Mouse (Mus musculus) Muller cell, postnatal 12 days (primary cell): ENCODE measurements around the gene Ap1s3.

ENCODE experiments used
- DNase-seq: peaks from one replicate; pipeline ENCODE4 v3.0.0-alpha.2; 2015; ENCODE audit errors: inconsistent ontology term

The Ap1s3 gene

GRCm38 (mm10) chr1:79598385-79599178 lies 73.2 kb downstream of the Ap1s3 start:
- no peak for DNase-seq

- DNase-seq, result no peak
Measured at GRCm38 (mm10) chr1:79592721-79593277, 79.0 kb downstream of the Ap1s3 start.

- no peak for DNase-seq
Measured at GRCm38 (mm10) chr1:79591091-79591490, 80.7 kb downstream of the Ap1s3 start.

- no peak for DNase-seq
Measured at GRCm38 (mm10) chr1:79589971-79590763, 81.6 kb downstream of the Ap1s3 start.

- DNase-seq, result no peak
Measured at GRCm38 (mm10) chr1:79589424-79589823, 82.3 kb downstream of the Ap1s3 start.

- peak; percentile 97 for DNase-seq
Measured at GRCm38 (mm10) chr1:79581136-79581679, 90.6 kb downstream of the Ap1s3 start.

GRCm38 (mm10) chr1:79577357-79577756 lies 94.4 kb downstream of the Ap1s3 start:
- no peak for DNase-seq

- DNase-seq, result peak; percentile 25
Measured at GRCm38 (mm10) chr1:79571912-79572311, 99.9 kb downstream of the Ap1s3 start.

GRCm38 (mm10) chr1:79571126-79571525 lies 100.6 kb downstream of the Ap1s3 start:
- no peak for DNase-seq

- no peak for DNase-seq
Measured at GRCm38 (mm10) chr1:79561186-79561585, 110.6 kb downstream of the Ap1s3 start.
